Mouse (Mus musculus) limb, embryonic 14.5 days (tissue): ENCODE results near the gene Pxn. TPM values are rescaled to one million over a fixed set of nuclear protein-coding genes. Genes with fewer than 3 reads are reported as not detected.

ENCODE experiments used
- ATAC-seq: fragments of 200-750 bp; cut with Nextera tagmentation; 2 replicates; pipeline ENCODE4 v1.8.0; 2017; ENCODE audit warnings: low read depth, moderate number of reproducible peaks, moderate TSS enrichment; ENCODE audit not compliant: low FRiP score
- DNase-seq: peaks from one replicate; pipeline ENCODE4 v3.0.0-alpha.2; 2015; ENCODE audit warnings: low spot score
- H3K27ac ChIP-seq: fragments of 300-500 bp; sonication (generic); replicated peaks from 2 replicates; pipeline ENCODE4 v1.5.1; 2014; ENCODE audit warnings: low read depth, mild to moderate bottlenecking, low read length, moderate library complexity, mixed read lengths
- H3K27me3 ChIP-seq: fragments of 300-500 bp; sonication (generic); 2 replicates; pipeline ENCODE4 v1.6.1; 2014; ENCODE audit warnings: low read length, mixed read lengths; ENCODE audit not compliant: control insufficient read depth, insufficient read depth
- H3K36me3 ChIP-seq: fragments of 300-500 bp; sonication (generic); 2 replicates; pipeline ENCODE4 v1.6.1; 2014; ENCODE audit warnings: mild to moderate bottlenecking, low read length, moderate library complexity, mixed read lengths; ENCODE audit not compliant: control insufficient read depth, insufficient read depth
- H3K4me1 ChIP-seq: fragments of 300-500 bp; sonication (generic); 2 replicates; pipeline ENCODE4 v1.6.1; 2014; ENCODE audit warnings: antibody characterized with exemption, low read length, mixed read lengths; ENCODE audit not compliant: control insufficient read depth, insufficient read depth
- H3K4me2 ChIP-seq: fragments of 300-500 bp; sonication (generic); replicated peaks from 2 replicates; pipeline ENCODE4 v1.6.1; 2014; ENCODE audit warnings: low read depth, mild to moderate bottlenecking, low read length, moderate library complexity; ENCODE audit not compliant: severe bottlenecking
- H3K4me3 ChIP-seq: fragments of 300-500 bp; sonication (generic); replicated peaks from 2 replicates; pipeline ENCODE4 v1.5.1; 2014; ENCODE audit warnings: low read length
- H3K9ac ChIP-seq: fragments of 300-500 bp; sonication (generic); 2 replicates; pipeline ENCODE4 v1.6.1; 2014; ENCODE audit warnings: mild to moderate bottlenecking, low read depth, low read length, moderate library complexity; ENCODE audit not compliant: severe bottlenecking
- H3K9me3 ChIP-seq: fragments of 300-500 bp; sonication (generic); 2 replicates; pipeline ENCODE4 v1.6.1; 2016; ENCODE audit warnings: low read length; ENCODE audit not compliant: control insufficient read depth
- POLR2A ChIP-seq: fragments of 200-500 bp; IDR thresholded peaks from 2 replicates; pipeline ENCODE4 v1.8.0; 2012; ENCODE audit warnings: inconsistent platforms, mild to moderate bottlenecking, moderate library complexity, borderline replicate concordance; ENCODE audit not compliant: insufficient read depth, insufficient read length; ENCODE audit errors: extremely low read depth
- WGBS: fragments of 180-500 bp; shearing (Covaris S2); extraction: QIAGEN DNeasy Blood & Tissue Kit; methylation state at CpG from one replicate; pipeline ENCODE4 v1.1.7; 2014; 5-methylcytosine and 5-hydroxymethylcytosine counted together
- polyA plus RNA-seq, 2 experiments: library from polyadenylated mRNA; depleted of rRNA in 1 of 2; stranded (reverse) in 1 of 2; unstranded in 1 of 2; fragments of >200 nt; fragmentation: Nextera tagmentation in 1 of 2; extraction: Ambion mirVana in 1 of 2; gene quantifications; 2 replicates each; pipeline versions ENCODE4 v1.2.1 to v1.2.3; 2012 to 2014

The Pxn gene
- polyA plus RNA-seq, 2 experiments, result 25.0 to 119 TPM

GRCm38 (mm10) chr5:115578922-115579321, 72.4 kb downstream of the Pxn start:
- Histone ChIP-seq H3K9me3 (peaks cover 8% of the 10 kb centered on the region; the same call in 1 of the 2 replicates), H3K4me3 (no peak overlapping the region), H3K4me1 (no peaks in the 10 kb centered on the region), H3K27me3 (no peaks in the 10 kb centered on the region), H3K27ac (no peak overlapping the region), H3K9ac (no peak overlapping the region), H3K36me3 (peaks cover 96% of the 10 kb centered on the region), H3K4me2 (no peak overlapping the region)
- WGBS, result 96% methylated on average over 14 of the region's 14 CpGs
- ATAC-seq, result no peak
- TF ChIP-seq POLR2A, result no peak
- DNase-seq, result no peak

GRCm38 (mm10) chr5:115579363-115579762, 72.9 kb downstream of the Pxn start:
- H3K27me3 ChIP-seq, result no peaks in the 10 kb centered on the region
- H3K36me3 ChIP-seq, result peaks cover 96% of the 10 kb centered on the region
- ATAC-seq (no peak), DNase-seq (no peak)
- H3K4me3 ChIP-seq, result no peak overlapping the region
- H3K27ac ChIP-seq, result no peak overlapping the region
- H3K9me3 ChIP-seq, result peaks cover 8% of the 10 kb centered on the region; the same call in 1 of the 2 replicates
- TF ChIP-seq POLR2A, result no peak
- no peak overlapping the region for H3K4me2 ChIP-seq
- 87% methylated on average over 5 of the region's 5 CpGs for WGBS
- H3K4me1 ChIP-seq, result no peaks in the 10 kb centered on the region
- H3K9ac ChIP-seq, result no peak overlapping the region

GRCm38 (mm10) chr5:115580229-115581001, 73.9 kb downstream of the Pxn start:
- H3K36me3 ChIP-seq, result peaks cover 96% of the 10 kb centered on the region
- H3K4me3 ChIP-seq, result no peak overlapping the region
- no peak overlapping the region for H3K9ac ChIP-seq
- DNase-seq, result no peak
- H3K4me2 ChIP-seq, result no peak overlapping the region
- H3K4me1 ChIP-seq, result no peaks in the 10 kb centered on the region
- no peak overlapping the region for H3K27ac ChIP-seq
- H3K9me3 ChIP-seq, result peaks cover 8% of the 10 kb centered on the region; the same call in 1 of the 2 replicates
- WGBS, result 88% methylated on average over 14 of the region's 14 CpGs
- no peak for TF ChIP-seq POLR2A
- H3K27me3 ChIP-seq, result no peaks in the 10 kb centered on the region
- no peak for ATAC-seq

GRCm38 (mm10) chr5:115581662-115582061, 75.2 kb downstream of the Pxn start:
- H3K27me3 ChIP-seq, result no peaks in the 10 kb centered on the region
- DNase-seq (no peak), ATAC-seq (no peak)
- peaks cover 8% of the 10 kb centered on the region; the same call in 1 of the 2 replicates for H3K9me3 ChIP-seq
- no peak overlapping the region for H3K9ac ChIP-seq
- no peak for TF ChIP-seq POLR2A
- H3K27ac ChIP-seq, result no peak overlapping the region
- no peaks in the 10 kb centered on the region for H3K4me1 ChIP-seq
- no peak overlapping the region for H3K4me2 ChIP-seq
- 94% methylated on average over 9 of the region's 9 CpGs for WGBS
- no peak overlapping the region for H3K4me3 ChIP-seq
- H3K36me3 ChIP-seq, result peaks cover 97% of the 10 kb centered on the region

- Histone ChIP-seq H3K4me1 (no peaks in the 10 kb centered on the region), H3K9ac (no peak overlapping the region), H3K4me2 (no peak overlapping the region), H3K4me3 (no peak overlapping the region), H3K27me3 (no peaks in the 10 kb centered on the region), H3K9me3 (peaks cover 8% of the 10 kb centered on the region; the same call in 1 of the 2 replicates), H3K36me3 (peaks cover 97% of the 10 kb centered on the region), H3K27ac (no peak overlapping the region)
- ATAC-seq, result no peak
- WGBS, result 92% methylated on average over 12 of the region's 12 CpGs
- no peak for DNase-seq
- no peak for TF ChIP-seq POLR2A
Measured at GRCm38 (mm10) chr5:115585616-115586015, 79.1 kb downstream of the Pxn start.
